Mouse (Mus musculus) liver, embryonic 14.5 days (tissue): ENCODE data around the gene Nxt1. TPM values are rescaled to one million over a fixed set of nuclear protein-coding genes. Genes with fewer than 3 reads are reported as not detected.

ENCODE experiments used
- ATAC-seq: fragments of 200-750 bp; cut with Nextera tagmentation; 2 replicates; pipeline ENCODE4 v1.8.0; 2017; ENCODE audit warnings: moderate number of reproducible peaks, mild to moderate bottlenecking, moderate library complexity; ENCODE audit not compliant: insufficient read depth
- DNase-seq, 3 experiments: peaks; one replicate each; pipeline ENCODE4 v3.0.0-alpha.2; 2012 to 2013; ENCODE audit warnings: low read depth in 3 of 3, low spot score in 3 of 3
- H3K27ac ChIP-seq: fragments of 300-500 bp; sonication (generic); 2 replicates; pipeline ENCODE4 v1.5.1; 2014; ENCODE audit warnings: moderate library complexity, mild to moderate bottlenecking, control low read depth, inconsistent platforms
- H3K27me3 ChIP-seq: fragments of 300-500 bp; sonication (generic); 2 replicates; pipeline ENCODE4 v1.6.1; 2014; ENCODE audit warnings: mild to moderate bottlenecking, low read length, moderate library complexity; ENCODE audit not compliant: control insufficient read depth, insufficient read depth
- H3K36me3 ChIP-seq: fragments of 300-500 bp; sonication (generic); replicated peaks from 2 replicates; pipeline ENCODE4 v1.6.1; 2014; ENCODE audit warnings: low read depth; ENCODE audit not compliant: control insufficient read depth, insufficient read depth
- H3K4me1 ChIP-seq, 2 experiments: fragments of 200-500 bp in 1 of 2; fragments of 300-500 bp in 1 of 2; sonication (generic) in 1 of 2; replicated peaks; 2 replicates each; pipeline ENCODE4 v1.6.1; 2012 to 2014; ENCODE audit warnings: antibody characterized with exemption in 1 of 2, inconsistent platforms in 1 of 2, low read length in 1 of 2; ENCODE audit not compliant: control insufficient read depth in 2 of 2, insufficient read depth in 2 of 2
- H3K4me2 ChIP-seq: fragments of 300-500 bp; sonication (generic); 2 replicates; pipeline ENCODE4 v1.6.1; 2014; ENCODE audit warnings: low read depth, mild to moderate bottlenecking, control low read depth, moderate library complexity
- H3K4me3 ChIP-seq, 2 experiments: fragments of 200-500 bp in 1 of 2; fragments of 300-500 bp in 1 of 2; sonication (generic) in 1 of 2; 2 replicates each; pipeline ENCODE4 v1.5.1; 2012 to 2014; ENCODE audit warnings: low read depth in 2 of 2, low read length in 2 of 2, mild to moderate bottlenecking in 2 of 2, control low read depth in 1 of 2, inconsistent platforms in 1 of 2, moderate library complexity in 1 of 2; ENCODE audit not compliant: insufficient read depth in 1 of 2
- H3K9ac ChIP-seq: fragments of 300-500 bp; sonication (generic); replicated peaks from 2 replicates; pipeline ENCODE4 v1.6.1; 2014; ENCODE audit warnings: mild to moderate bottlenecking, control low read depth, moderate library complexity
- H3K9me3 ChIP-seq: fragments of 300-500 bp; sonication (generic); 2 replicates; pipeline ENCODE4 v1.6.1; 2016; ENCODE audit warnings: low read length, mixed read lengths; ENCODE audit not compliant: control insufficient read depth
- CTCF ChIP-seq: IDR thresholded peaks from 2 replicates; pipeline ENCODE4 v1.5.1; 2016; ENCODE audit warnings: antibody characterized with exemption, low read depth, control low read depth
- EP300 ChIP-seq: IDR thresholded peaks from 2 replicates; pipeline ENCODE4 v1.6.1; 2016; ENCODE audit warnings: antibody characterized with exemption, low read depth
- WGBS: fragments of 180-500 bp; shearing (Covaris S2); extraction: QIAGEN DNeasy Blood & Tissue Kit; methylation state at CpG from one replicate; pipeline ENCODE4 v1.1.7; 2014; ENCODE audit not compliant: insufficient replicate concordance; 5-methylcytosine and 5-hydroxymethylcytosine counted together
- polyA plus RNA-seq, 2 experiments: library from polyadenylated mRNA; depleted of rRNA in 1 of 2; stranded (reverse) in 1 of 2; unstranded in 1 of 2; fragments of >200 nt; fragmentation: Nextera tagmentation in 1 of 2; extraction: Ambion mirVana in 1 of 2; gene quantifications; 2 replicates each; pipeline versions ENCODE4 v1.2.1 to v1.2.3; 2012 to 2014

Gene Nxt1
- polyA plus RNA-seq, 2 experiments, result 43.9 to 63.6 TPM

GRCm38 (mm10) chr2:148681461-148681891 lies 9.1 kb downstream of the Nxt1 start:
- DNase-seq, result peak in 1 of 3 experiments; percentile 31
- H3K27ac ChIP-seq, result no peak overlapping the region; the same call in 1 of the 2 replicates
- no peaks in the 10 kb centered on the region for H3K27me3 ChIP-seq
- ATAC-seq, result peak; percentile 66
- H3K36me3 ChIP-seq, result peaks cover 13% of the 10 kb centered on the region
- H3K4me3 ChIP-seq, result peak overlapping the region; percentile 71 to 83
- no peak for TF ChIP-seq EP300
- peak; percentile 75 for TF ChIP-seq CTCF
- 8% methylated on average over 17 of the region's 17 CpGs for WGBS
- H3K4me2 ChIP-seq, result peak overlapping the region; percentile 77
- peak overlapping the region; percentile 77 for H3K9ac ChIP-seq
- H3K9me3 ChIP-seq, result no peaks in the 10 kb centered on the region
- H3K4me1 ChIP-seq, result peaks cover 17 to 30% of the 10 kb centered on the region in 2 experiments

GRCm38 (mm10) chr2:148683031-148683430 lies 10.6 kb downstream of the Nxt1 start:
- H3K4me3 ChIP-seq, result no peak overlapping the region
- peaks cover 17 to 27% of the 10 kb centered on the region in 2 experiments for H3K4me1 ChIP-seq
- 33% methylated on average over 1 of the region's 1 CpGs for WGBS
- no peak overlapping the region for H3K9ac ChIP-seq
- TF ChIP-seq EP300, result no peak
- no peak for TF ChIP-seq CTCF
- H3K4me2 ChIP-seq, result no peak overlapping the region
- no peaks in the 10 kb centered on the region for H3K9me3 ChIP-seq
- no peak for DNase-seq
- H3K27ac ChIP-seq, result no peak overlapping the region
- ATAC-seq, result no peak
- H3K36me3 ChIP-seq, result peaks cover 6% of the 10 kb centered on the region
- no peaks in the 10 kb centered on the region for H3K27me3 ChIP-seq

- H3K9ac ChIP-seq, result no peak overlapping the region
- no peak overlapping the region for H3K4me2 ChIP-seq
- H3K27me3 ChIP-seq, result no peaks in the 10 kb centered on the region
- WGBS, result 73% methylated on average over 2 of the region's 2 CpGs
- no peaks in the 10 kb centered on the region for H3K9me3 ChIP-seq
- DNase-seq (no peak), ATAC-seq (no peak)
- no peak overlapping the region for H3K4me3 ChIP-seq
- TF ChIP-seq EP300 (no peak), CTCF (no peak)
- no peak overlapping the region for H3K27ac ChIP-seq
- H3K36me3 ChIP-seq, result peaks cover 11% of the 10 kb centered on the region
- peaks cover 9 to 16% of the 10 kb centered on the region in 2 experiments for H3K4me1 ChIP-seq
These were observed 12.6 kb downstream of the Nxt1 start for GRCm38 (mm10) chr2:148684972-148685371.

GRCm38 (mm10) chr2:148685709-148686108 lies 13.3 kb downstream of the Nxt1 start:
- WGBS, result 63% methylated on average over 3 of the region's 3 CpGs
- H3K27ac ChIP-seq, result no peak overlapping the region

GRCm38 (mm10) chr2:148686862-148687261 lies 14.5 kb downstream of the Nxt1 start:
- H3K9ac ChIP-seq, result no peak overlapping the region
- ATAC-seq (no peak), DNase-seq (no peak)
- no peaks in the 10 kb centered on the region for H3K27me3 ChIP-seq
- peaks cover 25% of the 10 kb centered on the region for H3K36me3 ChIP-seq
- no peak overlapping the region for H3K4me2 ChIP-seq
- H3K9me3 ChIP-seq, result no peaks in the 10 kb centered on the region
- 71% methylated on average over 1 of the region's 1 CpGs for WGBS
- no peak overlapping the region for H3K27ac ChIP-seq
- no peak overlapping the region for H3K4me3 ChIP-seq
- peaks cover 3 to 14% of the 10 kb centered on the region in 2 experiments for H3K4me1 ChIP-seq
- TF ChIP-seq CTCF, result no peak
- TF ChIP-seq EP300, result no peak

More at GRCm38 (mm10) chr2:148685709-148686108, 13.3 kb downstream of the Nxt1 start:
- no peak for ATAC-seq
- H3K4me3 ChIP-seq, result no peak overlapping the region
- no peaks in the 10 kb centered on the region for H3K9me3 ChIP-seq
- H3K27me3 ChIP-seq, result no peaks in the 10 kb centered on the region
- peak in 1 of 3 experiments; percentile 29 for DNase-seq
- H3K4me1 ChIP-seq, result peaks cover 6 to 14% of the 10 kb centered on the region in 2 experiments
- peaks cover 18% of the 10 kb centered on the region for H3K36me3 ChIP-seq
- no peak overlapping the region for H3K9ac ChIP-seq
- no peak overlapping the region for H3K4me2 ChIP-seq
- TF ChIP-seq EP300, result no peak
- no peak for TF ChIP-seq CTCF
